Mouse (Mus musculus): Measurements from ENCODE around the gene Slc7a11.

DNA sequence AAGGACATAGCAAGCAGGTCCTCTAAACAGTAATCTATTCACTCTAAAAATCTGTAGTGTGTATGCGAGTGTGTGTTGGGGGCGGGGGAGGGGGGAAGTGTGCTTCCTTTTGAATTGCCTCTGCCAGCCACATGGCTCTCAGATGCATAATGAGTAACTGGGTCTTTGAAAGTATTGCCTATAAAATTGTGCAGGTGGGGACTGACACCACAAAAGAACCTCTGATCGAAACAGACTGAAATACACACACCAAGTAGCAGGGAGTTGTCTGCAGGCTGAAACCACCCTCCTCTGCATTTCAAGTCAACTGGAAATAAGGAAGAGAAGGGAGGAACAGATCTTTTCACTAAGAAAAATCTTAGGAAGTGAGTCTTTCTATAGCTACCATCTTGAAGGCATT, 76.2 kb downstream of the Slc7a11 start:
- no peak for TF ChIP-seq CTCF (IDR thresholded peaks at IDR 0.05)
- TF ChIP-seq EP300 (IDR thresholded peaks at IDR 0.05): no peak
